Mouse (Mus musculus) intestine, postnatal 0 days (tissue): Measurements from ENCODE around the gene Tmed2. TPM values are rescaled to one million over a fixed set of nuclear protein-coding genes. Genes with fewer than 3 reads are reported as not detected.

Source experiments
- ATAC-seq: fragments of 200-750 bp; cut with Nextera tagmentation; 2 replicates; pipeline ENCODE4 v1.8.0; 2017; ENCODE audit warnings: mild to moderate bottlenecking, moderate TSS enrichment, moderate library complexity
- H3K27ac ChIP-seq: fragments of 300-500 bp; sonication (generic); 2 replicates; pipeline ENCODE4 v1.5.1; 2014; ENCODE audit warnings: mild to moderate bottlenecking, low read depth, low read length, moderate library complexity
- H3K27me3 ChIP-seq: fragments of 300-500 bp; sonication (generic); replicated peaks from 2 replicates; pipeline ENCODE4 v1.6.1; 2014; ENCODE audit warnings: low read length, mixed read lengths; ENCODE audit not compliant: control insufficient read depth, insufficient read depth
- H3K36me3 ChIP-seq: fragments of 300-500 bp; sonication (generic); 2 replicates; pipeline ENCODE4 v1.6.1; 2014; ENCODE audit warnings: mild to moderate bottlenecking, moderate library complexity; ENCODE audit not compliant: control insufficient read depth, insufficient read depth
- H3K4me1 ChIP-seq: fragments of 300-500 bp; sonication (generic); replicated peaks from 2 replicates; pipeline ENCODE4 v1.6.1; 2014; ENCODE audit warnings: antibody characterized with exemption, low read length, mixed read lengths; ENCODE audit not compliant: control insufficient read depth, insufficient read depth
- H3K4me2 ChIP-seq: fragments of 300-500 bp; sonication (generic); replicated peaks from 2 replicates; pipeline ENCODE4 v1.6.1; 2014; ENCODE audit warnings: low read depth, mild to moderate bottlenecking, moderate library complexity
- H3K4me3 ChIP-seq: fragments of 300-500 bp; sonication (generic); 2 replicates; pipeline ENCODE4 v1.5.1; 2014; ENCODE audit warnings: low read depth, low read length
- H3K9ac ChIP-seq: fragments of 300-500 bp; sonication (generic); 2 replicates; pipeline ENCODE4 v1.6.1; 2014; ENCODE audit warnings: mild to moderate bottlenecking, low read depth, low read length
- H3K9me3 ChIP-seq: fragments of 300-500 bp; sonication (generic); 2 replicates; pipeline ENCODE4 v1.6.1; 2016; ENCODE audit warnings: mixed run types; ENCODE audit not compliant: control insufficient read depth
- CTCF ChIP-seq: sonication (generic); IDR thresholded peaks from 2 replicates; pipeline ENCODE4 v1.5.1; 2016; ENCODE audit warnings: low read depth, mild to moderate bottlenecking, control low read depth, antibody characterized with exemption, moderate library complexity
- WGBS: fragments of 180-500 bp; shearing (Covaris S2); extraction: QIAGEN DNeasy Blood & Tissue Kit; methylation state at CpG from one replicate; pipeline ENCODE4 v1.1.7; 2014; 5-methylcytosine and 5-hydroxymethylcytosine counted together
- polyA plus RNA-seq: library from polyadenylated mRNA; unstranded; fragments of >200 nt; fragmentation: Nextera tagmentation; extraction: Ambion mirVana; gene quantifications from 2 replicates; pipeline ENCODE4 v1.2.1, GENCODE M21; 2015

Gene Tmed2
- 398 and 414 TPM in 2 replicates for polyA plus RNA-seq

DNA sequence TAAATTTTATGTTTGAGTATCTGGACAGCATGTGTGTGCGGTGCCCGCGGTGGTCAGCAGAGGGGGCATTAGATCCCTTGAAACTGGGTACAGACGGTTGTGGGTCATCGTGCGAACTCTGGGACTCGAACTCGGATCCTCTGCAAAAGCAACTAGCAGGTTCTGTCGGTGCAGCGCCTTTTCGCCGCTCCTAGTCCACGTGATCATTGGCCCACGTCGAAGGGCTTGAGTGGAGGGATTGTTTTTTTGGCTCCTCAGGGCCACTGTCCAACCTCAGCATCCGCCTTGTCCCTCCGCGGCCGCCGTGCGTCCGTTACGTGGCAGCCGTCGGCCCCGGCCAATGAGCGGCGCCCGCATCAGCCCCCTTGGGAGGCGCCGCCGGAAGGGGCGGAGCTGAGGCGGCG is at the start of gene Tmed2:
TSS of gene Tmed2 (plus strand) at position 313 of the 404 bp plus-strand sequence.
- Histone ChIP-seq H3K4me2 (peak within 1 kb of the TSS; percentile 66), H3K9ac (peak within 1 kb of the TSS; percentile 66), H3K27me3 (no peaks in the 10 kb centered on the region), H3K36me3 (peaks cover 27% of the 10 kb centered on the region), H3K4me1 (no peaks in the 10 kb centered on the region), H3K27ac (peak within 1 kb of the TSS; percentile 96), H3K4me3 (peak within 1 kb of the TSS; percentile 66), H3K9me3 (no peaks in the 10 kb centered on the region)
- TF ChIP-seq CTCF: peak; percentile 63
- WGBS: under 1% methylated on average over 34 of the region's 35 CpGs
- peak; percentile 97 for ATAC-seq

DNA sequence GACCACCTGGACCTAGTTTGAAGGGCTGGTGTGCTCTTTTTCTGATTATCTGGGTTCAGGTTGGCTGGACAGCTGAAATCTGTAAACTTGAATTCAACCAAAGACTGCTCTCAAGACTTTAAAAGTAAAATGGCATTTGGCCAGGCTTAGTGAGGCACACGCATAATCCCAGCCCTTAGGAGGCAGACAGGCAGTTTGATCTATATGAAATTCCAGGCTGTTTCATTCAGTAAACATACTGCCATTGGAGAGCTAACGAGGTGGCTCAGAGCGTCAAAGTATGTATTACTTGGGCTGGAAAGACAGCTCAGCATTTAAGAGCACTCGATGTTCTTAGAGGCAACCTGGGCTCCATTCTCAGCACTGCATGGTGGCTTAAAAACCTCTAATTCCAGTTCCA is 48.8 kb upstream of the Tmed2 start:
- WGBS: 77% methylated on average over 4 of the region's 4 CpGs

DNA sequence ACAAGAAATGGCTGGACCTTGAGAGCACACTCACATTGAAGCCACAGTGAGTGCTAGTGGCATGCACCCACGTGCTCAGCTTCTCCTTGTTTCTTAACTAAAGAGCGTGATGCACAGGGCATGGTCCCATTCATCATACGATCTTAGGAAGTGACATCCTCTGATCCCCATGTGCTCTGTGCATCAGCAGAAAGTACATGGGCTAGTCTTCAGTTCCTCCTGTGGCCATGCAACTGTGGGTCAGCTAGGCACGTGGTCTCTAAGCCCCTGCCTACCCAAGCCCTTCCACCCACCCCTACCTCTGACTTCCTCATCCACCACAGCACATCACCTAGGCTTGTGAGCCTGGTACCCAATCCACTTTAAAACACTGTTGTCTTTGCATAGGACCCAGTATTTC is 47.9 kb upstream of the Tmed2 start:
- no peaks in the 10 kb centered on the region for H3K4me1 ChIP-seq

More for the DNA sequence above, 48.8 kb upstream of the Tmed2 start:
- H3K27me3 ChIP-seq: no peaks in the 10 kb centered on the region
- H3K36me3 ChIP-seq: peaks cover 18% of the 10 kb centered on the region
- no peak overlapping the region for H3K4me3 ChIP-seq
- ATAC-seq: no peak
- H3K9me3 ChIP-seq: no peaks in the 10 kb centered on the region
- no peak overlapping the region for H3K4me2 ChIP-seq
- no peak overlapping the region for H3K9ac ChIP-seq
- no peak overlapping the region for H3K27ac ChIP-seq
- no peaks in the 10 kb centered on the region for H3K4me1 ChIP-seq
- TF ChIP-seq CTCF: no peak

DNA sequence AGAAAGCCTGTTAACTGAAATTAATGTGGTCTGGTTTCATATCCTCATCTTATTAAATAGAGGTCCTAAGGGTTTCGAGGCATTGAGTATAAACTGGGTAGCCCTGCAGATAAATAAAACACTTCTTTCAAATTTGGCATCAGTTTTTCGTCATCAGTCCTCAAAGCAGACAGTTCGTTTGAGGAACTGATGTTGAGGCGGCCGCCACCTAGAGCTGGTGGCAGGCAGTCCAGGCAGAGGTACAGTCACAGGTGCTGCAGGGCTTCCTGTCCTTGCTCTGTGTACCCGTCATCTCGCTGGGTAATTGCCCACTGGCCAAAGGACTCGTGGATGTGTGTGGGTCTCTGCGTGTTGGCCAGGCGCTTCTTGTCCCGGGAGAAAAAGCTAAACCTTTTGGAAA is 47.0 kb upstream of the Tmed2 start:
- no peak for TF ChIP-seq CTCF
- no peaks in the 10 kb centered on the region for H3K9me3 ChIP-seq
- no peaks in the 10 kb centered on the region for H3K27me3 ChIP-seq
- H3K27ac ChIP-seq: no peak overlapping the region
- H3K9ac ChIP-seq: no peak overlapping the region
- WGBS: 79% methylated on average over 11 of the region's 11 CpGs
- no peaks in the 10 kb centered on the region for H3K4me1 ChIP-seq
- no peak for ATAC-seq
- H3K36me3 ChIP-seq: peaks cover 18% of the 10 kb centered on the region
- H3K4me3 ChIP-seq: no peak overlapping the region
- no peak overlapping the region for H3K4me2 ChIP-seq

More for the DNA sequence above, 47.9 kb upstream of the Tmed2 start:
- peaks cover 18% of the 10 kb centered on the region for H3K36me3 ChIP-seq
- H3K9ac ChIP-seq: no peak overlapping the region
- TF ChIP-seq CTCF: no peak
- no peak overlapping the region for H3K4me2 ChIP-seq
- H3K27me3 ChIP-seq: no peaks in the 10 kb centered on the region
- no peak overlapping the region for H3K4me3 ChIP-seq
- no peak overlapping the region for H3K27ac ChIP-seq
- no peak for ATAC-seq
- WGBS: 81% methylated on average over 4 of the region's 4 CpGs
- H3K9me3 ChIP-seq: no peaks in the 10 kb centered on the region

DNA sequence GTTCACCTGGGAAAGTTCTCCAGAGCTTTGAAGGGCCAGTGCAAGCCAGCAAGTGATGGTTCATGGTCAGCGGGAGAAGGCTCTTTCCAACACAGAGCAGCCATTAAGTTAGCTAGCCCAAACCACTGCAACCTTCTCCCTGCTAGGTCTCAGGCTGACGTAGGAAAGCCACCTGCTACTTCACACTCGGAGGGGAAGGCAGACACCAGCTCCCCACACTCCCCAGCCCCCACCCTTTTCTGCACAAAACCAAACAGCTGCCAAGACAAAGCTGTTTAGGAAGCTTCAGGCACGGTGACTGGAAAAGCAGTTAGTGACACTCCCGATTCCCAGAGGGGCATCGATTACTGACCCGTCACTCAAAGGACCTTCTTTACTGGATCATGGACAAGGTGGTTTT is 44.9 kb upstream of the Tmed2 start:
- H3K36me3 ChIP-seq: peaks cover 12% of the 10 kb centered on the region

DNA sequence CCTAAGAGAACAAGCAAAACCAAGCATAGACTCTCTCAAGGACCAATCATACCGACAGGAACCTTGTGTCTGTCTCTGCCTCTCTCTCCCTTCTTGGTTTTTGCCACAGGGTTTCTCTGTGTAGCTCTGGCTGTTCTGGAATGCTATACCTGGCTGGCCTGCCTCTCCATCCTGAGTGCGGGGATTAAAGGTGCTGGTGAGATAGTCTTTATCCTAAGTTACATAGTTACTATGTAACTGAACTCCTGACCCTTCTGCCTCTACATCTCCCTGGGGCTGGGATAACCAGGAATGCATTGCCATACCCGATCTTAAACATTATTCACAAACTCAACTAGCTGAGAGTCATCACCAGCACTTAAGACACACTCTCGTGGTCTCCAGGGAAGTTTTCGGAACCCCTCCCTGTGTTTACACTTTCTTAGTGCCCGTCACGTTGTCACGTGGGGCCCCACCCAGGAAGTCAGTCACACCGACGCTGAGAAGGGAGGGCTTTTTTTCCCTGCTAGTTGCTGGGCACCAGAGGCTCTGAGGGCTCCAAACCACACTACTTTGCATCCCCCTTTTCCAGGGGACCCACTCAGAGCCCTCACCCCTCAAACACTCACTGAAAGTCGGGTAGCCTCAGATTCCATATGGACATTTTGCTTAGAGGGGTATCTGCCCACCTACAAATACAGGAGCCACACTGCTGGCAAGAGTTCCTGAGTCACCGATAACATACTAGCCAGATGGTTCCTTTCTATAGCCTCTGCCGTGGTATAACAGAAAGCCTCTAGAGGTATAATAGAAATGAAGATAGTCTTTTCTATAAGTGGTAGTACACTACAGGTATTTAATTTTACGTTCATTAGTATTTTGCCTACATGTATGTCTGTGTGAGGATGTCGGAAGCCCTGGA is 43.6 kb upstream of the Tmed2 start:
- H3K27me3 ChIP-seq: no peaks in the 10 kb centered on the region
- TF ChIP-seq CTCF: no peak
- peak overlapping the region; percentile 43 for H3K27ac ChIP-seq
- peak overlapping the region; percentile 55 for H3K4me2 ChIP-seq
- H3K9me3 ChIP-seq: no peaks in the 10 kb centered on the region
- H3K4me1 ChIP-seq: no peaks in the 10 kb centered on the region
- ATAC-seq: peak; percentile 58
- H3K9ac ChIP-seq: no peak overlapping the region
- 34% methylated on average over 15 of the region's 15 CpGs for WGBS
- peaks cover 17% of the 10 kb centered on the region for H3K36me3 ChIP-seq
- peak overlapping the region; percentile 18 for H3K4me3 ChIP-seq

More for the DNA sequence above, 44.9 kb upstream of the Tmed2 start:
- H3K4me3 ChIP-seq: no peak overlapping the region
- H3K27me3 ChIP-seq: no peaks in the 10 kb centered on the region
- H3K4me2 ChIP-seq: no peak overlapping the region
- ATAC-seq: no peak
- 59% methylated on average over 7 of the region's 7 CpGs for WGBS
- H3K27ac ChIP-seq: no peak overlapping the region
- no peak overlapping the region for H3K9ac ChIP-seq
- no peaks in the 10 kb centered on the region for H3K9me3 ChIP-seq
- no peaks in the 10 kb centered on the region for H3K4me1 ChIP-seq
- TF ChIP-seq CTCF: no peak
